Mouse (Mus musculus): ENCODE measurements around the gene Actr10.

Gene Actr10

GRCm38 (mm10) chr12:70967581-70967980 lies 29.9 kb downstream of the Actr10 start:
- no peak for DNase-seq (ENCODE audit: low read depth, low spot score)

GRCm38 (mm10) chr12:70968141-70968790 lies 30.6 kb downstream of the Actr10 start:
- DNase-seq (ENCODE audit: low read depth, low spot score): peak; percentile 84

- DNase-seq (ENCODE audit: low read depth, low spot score): peak; percentile 90
Observed at GRCm38 (mm10) chr12:70968791-70969307, 31.2 kb downstream of the Actr10 start.

- peak; percentile 78 for DNase-seq (ENCODE audit: low read depth, low spot score)
Observed at GRCm38 (mm10) chr12:70969485-70970184, 32.0 kb downstream of the Actr10 start.

- DNase-seq (ENCODE audit: low read depth, low spot score): no peak
Observed at GRCm38 (mm10) chr12:70973831-70974230, 36.2 kb downstream of the Actr10 start.

- peak; percentile 98 for DNase-seq (ENCODE audit: low read depth, low spot score)
Observed at GRCm38 (mm10) chr12:70974441-70975266, 37.0 kb downstream of the Actr10 start, which contains the start of gene Psma3. Psma3 (plus strand) TSS chr12:70974621.

- no peak for DNase-seq (ENCODE audit: low read depth, low spot score)
Observed at GRCm38 (mm10) chr12:70975406-70975805, 37.7 kb downstream of the Actr10 start.

- no peak for DNase-seq (ENCODE audit: low read depth, low spot score)
Observed at GRCm38 (mm10) chr12:70975891-70976290, 38.2 kb downstream of the Actr10 start.

GRCm38 (mm10) chr12:70978345-70978744 lies 40.7 kb downstream of the Actr10 start:
- peak; percentile 39 for DNase-seq (ENCODE audit: low read depth, low spot score)

- peak; percentile 73 for DNase-seq (ENCODE audit: low read depth, low spot score)
Observed at GRCm38 (mm10) chr12:70984855-70985550, 47.3 kb downstream of the Actr10 start.

- DNase-seq (ENCODE audit: low read depth, low spot score): no peak
Observed at GRCm38 (mm10) chr12:70997225-70997624, 59.6 kb downstream of the Actr10 start.

GRCm38 (mm10) chr12:70999423-70999903 lies 61.8 kb downstream of the Actr10 start:
- peak; percentile 75 for DNase-seq (ENCODE audit: low read depth, low spot score)

- no peak for DNase-seq (ENCODE audit: low read depth, low spot score)
Observed at GRCm38 (mm10) chr12:71000344-71000743, 62.7 kb downstream of the Actr10 start.

GRCm38 (mm10) chr12:71001456-71001855 lies 63.8 kb downstream of the Actr10 start:
- no peak for DNase-seq (ENCODE audit: low read depth, low spot score)

- no peak for DNase-seq (ENCODE audit: low read depth, low spot score)
Observed at GRCm38 (mm10) chr12:71003760-71004426, 66.2 kb downstream of the Actr10 start.

GRCm38 (mm10) chr12:71006141-71006540 lies 68.5 kb downstream of the Actr10 start:
- DNase-seq (ENCODE audit: low read depth, low spot score): no peak

- DNase-seq (ENCODE audit: low read depth, low spot score): no peak
Observed at GRCm38 (mm10) chr12:71006901-71007300, 69.2 kb downstream of the Actr10 start.

GRCm38 (mm10) chr12:71009769-71010168 lies 72.1 kb downstream of the Actr10 start:
- no peak for DNase-seq (ENCODE audit: low read depth, low spot score)
